Mouse (Mus musculus) embryonic facial prominence, embryonic 15.5 days (tissue): ENCODE data around the gene Lamb1. TPM values are rescaled to one million over a fixed set of nuclear protein-coding genes. Genes with fewer than 3 reads are reported as not detected.

Experiments
- ATAC-seq: fragments of 200-750 bp; cut with Nextera tagmentation; 2 replicates; pipeline ENCODE4 v1.8.0; 2017; ENCODE audit warnings: low read depth, moderate TSS enrichment; ENCODE audit not compliant: insufficient number of reproducible peaks, low FRiP score, low TSS enrichment
- H3K27ac ChIP-seq: fragments of 300-500 bp; sonication (generic); replicated peaks from 2 replicates; pipeline ENCODE4 v1.5.1; 2015; ENCODE audit warnings: mild to moderate bottlenecking, inconsistent platforms
- H3K27me3 ChIP-seq: fragments of 300-500 bp; sonication (generic); 2 replicates; pipeline ENCODE4 v1.6.1; 2015; ENCODE audit warnings: inconsistent platforms
- H3K36me3 ChIP-seq: fragments of 300-500 bp; sonication (generic); 2 replicates; pipeline ENCODE4 v1.6.1; 2015; ENCODE audit warnings: mild to moderate bottlenecking, inconsistent platforms
- H3K4me1 ChIP-seq: fragments of 300-500 bp; sonication (generic); 2 replicates; pipeline ENCODE4 v1.6.1; 2015; ENCODE audit warnings: inconsistent platforms
- H3K4me2 ChIP-seq: fragments of 300-500 bp; sonication (generic); replicated peaks from 2 replicates; pipeline ENCODE4 v1.6.1; 2015; ENCODE audit warnings: mild to moderate bottlenecking, inconsistent platforms
- H3K4me3 ChIP-seq: fragments of 300-500 bp; sonication (generic); replicated peaks from 2 replicates; pipeline ENCODE4 v1.5.1; 2015; ENCODE audit warnings: mild to moderate bottlenecking, inconsistent platforms
- H3K9ac ChIP-seq: fragments of 300-500 bp; sonication (generic); 2 replicates; pipeline ENCODE4 v1.6.1; 2015; ENCODE audit warnings: inconsistent platforms
- H3K9me3 ChIP-seq: fragments of 300-500 bp; sonication (generic); replicated peaks from 2 replicates; pipeline ENCODE4 v1.6.1; 2016; ENCODE audit warnings: inconsistent platforms
- WGBS: fragments of 180-500 bp; shearing (Covaris S2); methylation state at CpG from one replicate; pipeline ENCODE4 v1.1.7; 2015; 5-methylcytosine and 5-hydroxymethylcytosine counted together
- polyA plus RNA-seq: library from polyadenylated mRNA; unstranded; fragments of >200 nt; fragmentation: Nextera tagmentation; extraction: Ambion mirVana; gene quantifications from 2 replicates; pipeline ENCODE4 v1.2.1, GENCODE M21; 2015

The Lamb1 gene
- polyA plus RNA-seq, result 68.5 and 70.9 TPM in 2 replicates

- Histone ChIP-seq H3K9me3 (no peaks in the 10 kb centered on the region), H3K9ac (peak within 1 kb of the TSS; percentile 59), H3K27me3 (no peaks in the 10 kb centered on the region), H3K4me1 (peaks cover 32% of the 10 kb centered on the region), H3K4me3 (peak within 1 kb of the TSS; percentile 68), H3K4me2 (peak within 1 kb of the TSS; percentile 82), H3K27ac (peak within 1 kb of the TSS; percentile 83), H3K36me3 (peaks cover 10% of the 10 kb centered on the region)
- under 1% methylated on average over 38 of the region's 39 CpGs for WGBS
- peak; percentile 81 for ATAC-seq
Measured at GRCm38 (mm10) chr12:31265005-31265721, at the start of gene Lamb1. Gene Lamb1, plus strand, starts transcription at chr12:31265234.

GRCm38 (mm10) chr12:31217232-31217631 is 47.8 kb upstream of the Lamb1 start:
- Histone ChIP-seq H3K9me3 (no peaks in the 10 kb centered on the region), H3K4me3 (no peak overlapping the region), H3K27ac (0 out of 2 replicates have a peak overlapping the region, but pooled peaks have one; percentile 55), H3K4me1 (peaks cover 31% of the 10 kb centered on the region), H3K4me2 (no peak overlapping the region), H3K36me3 (no peaks in the 10 kb centered on the region), H3K9ac (no peak overlapping the region), H3K27me3 (no peaks in the 10 kb centered on the region)
- ATAC-seq, result no peak
- 76% methylated on average over 5 of the region's 5 CpGs for WGBS

- no peaks in the 10 kb centered on the region for H3K9me3 ChIP-seq
- H3K9ac ChIP-seq, result no peak overlapping the region
- H3K4me1 ChIP-seq, result peaks cover 21% of the 10 kb centered on the region
- H3K27me3 ChIP-seq, result no peaks in the 10 kb centered on the region
- no peak overlapping the region for H3K4me2 ChIP-seq
- no peak overlapping the region for H3K4me3 ChIP-seq
- WGBS, result 28% methylated on average over 3 of the region's 3 CpGs
- H3K36me3 ChIP-seq, result no peaks in the 10 kb centered on the region
- H3K27ac ChIP-seq, result peak overlapping the region; percentile 55
- peak; percentile 86 for ATAC-seq
Measured at GRCm38 (mm10) chr12:31218774-31219173, 46.3 kb upstream of the Lamb1 start.

- no peak overlapping the region for H3K4me2 ChIP-seq
- no peak overlapping the region for H3K4me3 ChIP-seq
- no peak for ATAC-seq
- 67% methylated on average over 6 of the region's 6 CpGs for WGBS
- H3K27ac ChIP-seq, result no peak overlapping the region
- no peaks in the 10 kb centered on the region for H3K27me3 ChIP-seq
- no peaks in the 10 kb centered on the region for H3K9me3 ChIP-seq
- H3K4me1 ChIP-seq, result peaks cover 9% of the 10 kb centered on the region; the same call in 1 of the 2 replicates
- H3K9ac ChIP-seq, result no peak overlapping the region
- no peaks in the 10 kb centered on the region for H3K36me3 ChIP-seq
Measured at GRCm38 (mm10) chr12:31221522-31221921, 43.5 kb upstream of the Lamb1 start.

- no peak for ATAC-seq
- Histone ChIP-seq H3K27me3 (no peaks in the 10 kb centered on the region), H3K9ac (no peak overlapping the region), H3K9me3 (no peaks in the 10 kb centered on the region), H3K4me3 (no peak overlapping the region), H3K4me2 (no peak overlapping the region), H3K27ac (no peak overlapping the region), H3K4me1 (peaks cover 9% of the 10 kb centered on the region; the same call in 1 of the 2 replicates), H3K36me3 (no peaks in the 10 kb centered on the region)
- WGBS, result 38% methylated on average over 2 of the region's 2 CpGs
Measured at GRCm38 (mm10) chr12:31222282-31222681, 42.8 kb upstream of the Lamb1 start.

- H3K4me2 ChIP-seq, result no peak overlapping the region
- ATAC-seq, result no peak
- H3K36me3 ChIP-seq, result no peaks in the 10 kb centered on the region
- H3K4me1 ChIP-seq, result peaks cover 9% of the 10 kb centered on the region; the same call in 1 of the 2 replicates
- no peaks in the 10 kb centered on the region for H3K9me3 ChIP-seq
- H3K27ac ChIP-seq, result no peak overlapping the region
- no peak overlapping the region for H3K4me3 ChIP-seq
- 11% methylated on average over 3 of the region's 3 CpGs for WGBS
- no peak overlapping the region for H3K9ac ChIP-seq
- no peaks in the 10 kb centered on the region for H3K27me3 ChIP-seq
Measured at GRCm38 (mm10) chr12:31222741-31223140, 42.3 kb upstream of the Lamb1 start.

- Histone ChIP-seq H3K9me3 (no peaks in the 10 kb centered on the region), H3K4me1 (no peaks in the 10 kb centered on the region), H3K4me3 (no peak overlapping the region), H3K27ac (no peak overlapping the region), H3K4me2 (no peak overlapping the region), H3K27me3 (no peaks in the 10 kb centered on the region), H3K36me3 (no peaks in the 10 kb centered on the region), H3K9ac (no peak overlapping the region)
- WGBS, result 66% methylated on average over 8 of the region's 8 CpGs
- no peak for ATAC-seq
Measured at GRCm38 (mm10) chr12:31225451-31225850, 39.6 kb upstream of the Lamb1 start.

GRCm38 (mm10) chr12:31227167-31227566 is 37.9 kb upstream of the Lamb1 start:
- Histone ChIP-seq H3K9ac (no peak overlapping the region), H3K9me3 (no peaks in the 10 kb centered on the region), H3K4me1 (no peaks in the 10 kb centered on the region), H3K27me3 (no peaks in the 10 kb centered on the region), H3K27ac (no peak overlapping the region), H3K4me3 (no peak overlapping the region), H3K4me2 (no peak overlapping the region), H3K36me3 (no peaks in the 10 kb centered on the region)
- no peak for ATAC-seq
- WGBS, result 75% methylated on average over 3 of the region's 3 CpGs

GRCm38 (mm10) chr12:31228878-31229277 is 36.2 kb upstream of the Lamb1 start:
- no peak overlapping the region for H3K4me3 ChIP-seq
- no peaks in the 10 kb centered on the region for H3K27me3 ChIP-seq
- no peaks in the 10 kb centered on the region for H3K36me3 ChIP-seq
- ATAC-seq, result no peak
- H3K27ac ChIP-seq, result no peak overlapping the region
- 59% methylated on average over 7 of the region's 7 CpGs for WGBS
- no peak overlapping the region for H3K9ac ChIP-seq
- H3K4me2 ChIP-seq, result no peak overlapping the region
- no peaks in the 10 kb centered on the region for H3K9me3 ChIP-seq
- no peaks in the 10 kb centered on the region for H3K4me1 ChIP-seq

- WGBS, result 90% methylated on average over 1 of the region's 1 CpGs
- peaks cover 15% of the 10 kb centered on the region for H3K4me1 ChIP-seq
- no peak overlapping the region for H3K27ac ChIP-seq
- no peaks in the 10 kb centered on the region for H3K9me3 ChIP-seq
- H3K27me3 ChIP-seq, result no peaks in the 10 kb centered on the region
- no peak overlapping the region for H3K4me2 ChIP-seq
- no peak overlapping the region for H3K4me3 ChIP-seq
- no peak for ATAC-seq
- no peaks in the 10 kb centered on the region for H3K36me3 ChIP-seq
- no peak overlapping the region for H3K9ac ChIP-seq
Measured at GRCm38 (mm10) chr12:31232635-31233034, 32.4 kb upstream of the Lamb1 start.

- 94% methylated on average over 6 of the region's 6 CpGs for WGBS
- H3K4me3 ChIP-seq, result no peak overlapping the region
- no peak overlapping the region for H3K9ac ChIP-seq
- H3K9me3 ChIP-seq, result no peaks in the 10 kb centered on the region
- H3K36me3 ChIP-seq, result no peaks in the 10 kb centered on the region
- H3K27me3 ChIP-seq, result no peaks in the 10 kb centered on the region
- H3K27ac ChIP-seq, result no peak overlapping the region
- no peak for ATAC-seq
- no peak overlapping the region for H3K4me2 ChIP-seq
- peaks cover 15% of the 10 kb centered on the region for H3K4me1 ChIP-seq
Measured at GRCm38 (mm10) chr12:31235018-31235417, 30.0 kb upstream of the Lamb1 start.
